Mouse (Mus musculus): Measurements from ENCODE around the gene Dag1. TPM values are rescaled to one million over a fixed set of nuclear protein-coding genes. Genes with fewer than 3 reads are reported as not detected.
"Not testable (repeated sequence)": the region's sequence is repeated elsewhere in the genome, so short reads cannot be mapped to it uniquely, and the experiment has no call there.

Gene Dag1
- polyA plus RNA-seq, 1 experiment = 116 TPM

DNA sequence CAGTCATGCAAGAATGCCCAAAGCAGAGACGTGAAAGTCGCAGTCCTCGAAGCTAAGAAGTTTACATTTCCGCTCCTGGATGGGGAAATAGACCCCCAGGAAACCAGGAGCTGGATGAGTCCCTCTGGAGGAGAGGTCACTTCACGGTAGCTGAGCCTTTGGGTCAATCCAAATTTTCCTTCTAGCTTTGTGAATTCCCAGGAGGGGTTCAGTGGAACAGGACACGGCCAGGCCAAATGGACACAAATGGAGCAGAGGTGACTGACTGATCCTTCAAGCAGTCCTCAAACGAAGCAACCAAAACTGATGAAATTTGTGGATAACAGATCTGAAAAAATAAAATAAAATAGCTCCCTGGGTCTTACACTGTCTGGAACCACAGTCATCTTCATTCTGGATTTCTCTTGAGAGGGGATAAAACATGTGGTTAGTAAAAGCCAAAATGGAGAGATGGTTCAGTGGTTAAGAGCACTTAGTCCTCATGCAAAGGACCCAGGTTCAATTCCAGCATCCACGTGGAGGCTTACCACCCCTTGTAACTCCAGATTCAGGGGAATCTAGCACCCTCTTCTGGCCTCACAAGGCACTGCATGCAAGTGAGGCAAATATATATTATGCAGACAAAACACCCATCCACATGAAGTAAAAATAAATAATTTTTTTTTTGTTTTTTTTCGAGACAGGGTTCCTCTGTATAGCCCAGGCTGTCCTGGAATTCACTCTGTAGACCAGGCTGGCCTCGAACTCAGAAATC is 15.1 kb upstream of the Dag1 start:
- no peak overlapping the region for H3K27ac ChIP-seq (ENCODE audit: insufficient read depth, low read length)
- TF ChIP-seq CTCF (IDR thresholded peaks at IDR 0.05; ENCODE audit: low read depth, low read length) (peak; percentile 66), EP300 (IDR thresholded peaks at IDR 0.05; ENCODE audit: insufficient read depth, low read depth, low read length) (no peak)
- no peaks in the 10 kb centered on the region for H3K9me3 ChIP-seq (replicated peaks; ENCODE audit: control insufficient read depth, insufficient read depth, low read length, poor library complexity, severe bottlenecking)
- H3K27me3 ChIP-seq (ENCODE audit: control insufficient read depth, insufficient read depth, low read length, poor library complexity, severe bottlenecking) = no peaks in the 10 kb centered on the region
- H3K4me3 ChIP-seq (ENCODE audit: low read depth, low read length) = no peak overlapping the region
- H3K9ac ChIP-seq (ENCODE audit: low read depth, poor library complexity, severe bottlenecking) = no peak overlapping the region
- H3K36me3 ChIP-seq (ENCODE audit: control insufficient read depth, insufficient read depth, low read length, poor library complexity, severe bottlenecking) = no peaks in the 10 kb centered on the region
- peaks cover 4% of the 10 kb centered on the region for H3K4me1 ChIP-seq (ENCODE audit: control insufficient read depth, insufficient read depth, low read length)

DNA sequence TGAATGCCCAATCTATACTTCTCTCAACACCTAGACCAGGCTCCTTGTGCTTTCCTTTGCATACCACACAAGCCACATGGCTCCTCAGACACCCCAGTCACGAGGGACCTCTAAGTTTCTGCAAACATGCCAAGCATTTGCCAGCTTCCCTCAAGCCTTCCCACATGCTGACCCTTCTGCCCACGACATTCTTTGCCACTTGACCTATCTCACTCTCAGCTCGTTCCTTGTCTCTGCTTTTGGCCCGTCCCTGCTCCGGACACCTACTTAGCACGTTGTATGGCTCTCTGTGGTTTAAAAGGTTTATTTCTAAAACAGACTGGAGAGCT is 11.5 kb upstream of the Dag1 start:
- Histone ChIP-seq H3K27ac (ENCODE audit: insufficient read depth, low read length) (no peak overlapping the region), H3K9me3 (replicated peaks; ENCODE audit: control insufficient read depth, insufficient read depth, low read length, poor library complexity, severe bottlenecking) (no peaks in the 10 kb centered on the region), H3K4me3 (ENCODE audit: low read depth, low read length) (no peak overlapping the region), H3K9ac (ENCODE audit: low read depth, poor library complexity, severe bottlenecking) (no peak overlapping the region), H3K27me3 (ENCODE audit: control insufficient read depth, insufficient read depth, low read length, poor library complexity, severe bottlenecking) (no peaks in the 10 kb centered on the region), H3K4me1 (ENCODE audit: control insufficient read depth, insufficient read depth, low read length) (peaks cover 7% of the 10 kb centered on the region), H3K36me3 (ENCODE audit: control insufficient read depth, insufficient read depth, low read length, poor library complexity, severe bottlenecking) (no peaks in the 10 kb centered on the region)
- TF ChIP-seq POLR2A (IDR thresholded peaks at IDR 0.05; ENCODE audit: insufficient read depth, low read length) = no peak
- no peak for TF ChIP-seq CTCF (IDR thresholded peaks at IDR 0.05; ENCODE audit: low read depth, low read length)
- no peak for TF ChIP-seq EP300 (IDR thresholded peaks at IDR 0.05; ENCODE audit: insufficient read depth, low read depth, low read length)

DNA sequence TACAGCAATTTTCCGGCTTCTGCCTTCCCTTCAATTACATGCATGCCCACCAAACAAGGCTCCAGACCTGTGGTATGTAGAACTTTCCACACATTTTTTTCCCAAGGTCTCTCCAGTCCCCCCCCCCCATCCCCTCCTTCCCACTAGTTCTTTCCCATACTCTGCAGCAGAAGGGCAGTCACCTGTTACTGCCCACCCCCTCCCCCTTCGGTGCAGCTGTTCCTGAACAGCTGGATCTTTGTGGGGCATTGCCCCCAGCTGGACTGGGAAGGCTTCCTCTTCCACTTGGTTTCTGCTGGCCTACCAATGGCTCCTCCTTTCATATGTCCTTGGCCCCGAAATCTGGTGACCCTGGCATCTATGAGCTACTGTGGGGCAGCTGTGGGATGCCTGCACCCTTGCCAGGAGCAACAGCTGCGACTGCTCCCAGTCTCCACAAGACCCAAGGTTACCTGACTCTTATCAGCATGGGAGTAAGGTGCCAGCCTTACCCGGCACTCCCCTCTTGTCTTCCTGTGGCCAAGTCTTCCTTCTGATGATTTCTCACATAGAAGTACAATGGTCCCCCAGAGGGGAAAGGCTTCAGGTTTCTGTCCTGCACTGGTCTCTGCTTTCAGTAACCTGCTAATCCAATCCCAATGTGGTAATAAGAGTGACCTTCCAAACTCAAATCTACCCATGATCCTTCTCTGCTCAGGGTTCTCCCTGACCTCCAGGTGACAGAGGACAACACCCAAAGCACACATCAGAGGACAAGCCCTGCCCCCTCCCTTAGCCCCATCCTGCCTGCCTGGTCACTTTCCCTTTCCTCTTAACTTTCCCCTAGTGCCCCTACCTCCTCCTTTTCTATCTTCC is 10.9 kb upstream of the Dag1 start:
- no peak overlapping the region for H3K27ac ChIP-seq (ENCODE audit: insufficient read depth, low read length)

DNA sequence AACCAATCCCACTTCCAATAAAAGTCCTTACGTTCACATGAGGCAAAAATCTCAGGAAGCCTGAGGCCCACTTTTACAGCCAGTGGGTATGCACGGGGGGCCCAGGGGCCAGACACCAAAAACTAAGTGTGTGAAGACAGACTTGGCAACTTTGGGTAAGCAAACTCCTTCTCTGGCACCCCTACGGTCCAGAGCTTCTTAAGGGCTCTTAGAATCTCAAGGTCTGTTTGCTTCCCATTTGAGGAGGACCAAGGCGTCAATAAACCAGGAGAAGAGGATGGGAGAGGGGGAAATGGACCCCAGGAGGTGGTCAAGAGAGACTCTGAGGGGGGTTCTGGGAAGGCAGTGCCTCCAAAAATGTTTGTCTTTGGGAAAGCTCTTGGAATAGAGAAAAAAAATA is 9.7 kb upstream of the Dag1 start:
- Histone ChIP-seq H3K36me3 (ENCODE audit: control insufficient read depth, insufficient read depth, low read length, poor library complexity, severe bottlenecking) (no peaks in the 10 kb centered on the region), H3K9me3 (replicated peaks; ENCODE audit: control insufficient read depth, insufficient read depth, low read length, poor library complexity, severe bottlenecking) (no peaks in the 10 kb centered on the region), H3K27ac (ENCODE audit: insufficient read depth, low read length) (no peak overlapping the region), H3K9ac (ENCODE audit: low read depth, poor library complexity, severe bottlenecking) (no peak overlapping the region), H3K4me3 (ENCODE audit: low read depth, low read length) (no peak overlapping the region), H3K4me1 (ENCODE audit: control insufficient read depth, insufficient read depth, low read length) (peaks cover 10% of the 10 kb centered on the region), H3K27me3 (ENCODE audit: control insufficient read depth, insufficient read depth, low read length, poor library complexity, severe bottlenecking) (no peaks in the 10 kb centered on the region)
- TF ChIP-seq CTCF (IDR thresholded peaks at IDR 0.05; ENCODE audit: low read depth, low read length) (no peak), EP300 (IDR thresholded peaks at IDR 0.05; ENCODE audit: insufficient read depth, low read depth, low read length) (no peak), POLR2A (IDR thresholded peaks at IDR 0.05; ENCODE audit: insufficient read depth, low read length) (no peak)

More for the DNA sequence above, 10.9 kb upstream of the Dag1 start:
- peaks cover 7% of the 10 kb centered on the region for H3K4me1 ChIP-seq (ENCODE audit: control insufficient read depth, insufficient read depth, low read length)
- no peak overlapping the region for H3K9ac ChIP-seq (ENCODE audit: low read depth, poor library complexity, severe bottlenecking)
- H3K36me3 ChIP-seq (ENCODE audit: control insufficient read depth, insufficient read depth, low read length, poor library complexity, severe bottlenecking) = no peaks in the 10 kb centered on the region
- no peak overlapping the region for H3K4me3 ChIP-seq (ENCODE audit: low read depth, low read length)
- no peak for TF ChIP-seq EP300 (IDR thresholded peaks at IDR 0.05; ENCODE audit: insufficient read depth, low read depth, low read length)
- TF ChIP-seq CTCF (IDR thresholded peaks at IDR 0.05; ENCODE audit: low read depth, low read length) = no peak
- no peaks in the 10 kb centered on the region for H3K27me3 ChIP-seq (ENCODE audit: control insufficient read depth, insufficient read depth, low read length, poor library complexity, severe bottlenecking)
- H3K9me3 ChIP-seq (replicated peaks; ENCODE audit: control insufficient read depth, insufficient read depth, low read length, poor library complexity, severe bottlenecking) = no peaks in the 10 kb centered on the region

DNA sequence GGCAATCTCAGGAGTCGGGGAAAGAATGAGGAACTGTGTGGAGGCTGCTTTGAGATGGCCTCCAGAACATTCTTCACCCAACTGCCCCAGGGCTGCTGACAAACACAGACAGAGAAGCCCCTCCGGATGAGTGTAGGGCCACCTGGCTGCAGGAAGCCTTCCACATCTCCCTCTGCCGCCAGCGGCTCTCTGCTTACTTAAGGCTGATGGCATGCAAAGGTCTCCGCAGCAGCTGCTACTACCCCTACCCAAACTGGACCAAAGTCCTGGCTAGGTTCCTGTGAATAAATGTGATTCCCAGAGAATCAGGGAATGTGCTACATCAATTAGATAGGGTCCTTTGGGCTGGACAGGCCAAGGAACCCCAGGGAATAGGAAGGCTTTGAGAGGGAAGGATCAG is 8.9 kb upstream of the Dag1 start:
- TF ChIP-seq EP300 (IDR thresholded peaks at IDR 0.05; ENCODE audit: insufficient read depth, low read depth, low read length) (no peak), CTCF (IDR thresholded peaks at IDR 0.05; ENCODE audit: low read depth, low read length) (no peak), POLR2A (IDR thresholded peaks at IDR 0.05; ENCODE audit: insufficient read depth, low read length) (no peak)
- no peak overlapping the region for H3K27ac ChIP-seq (ENCODE audit: insufficient read depth, low read length)
- H3K9ac ChIP-seq (ENCODE audit: low read depth, poor library complexity, severe bottlenecking) = no peak overlapping the region
- H3K4me3 ChIP-seq (ENCODE audit: low read depth, low read length) = no peak overlapping the region
- no peaks in the 10 kb centered on the region for H3K9me3 ChIP-seq (replicated peaks; ENCODE audit: control insufficient read depth, insufficient read depth, low read length, poor library complexity, severe bottlenecking)
- H3K27me3 ChIP-seq (ENCODE audit: control insufficient read depth, insufficient read depth, low read length, poor library complexity, severe bottlenecking) = no peaks in the 10 kb centered on the region
- no peaks in the 10 kb centered on the region for H3K36me3 ChIP-seq (ENCODE audit: control insufficient read depth, insufficient read depth, low read length, poor library complexity, severe bottlenecking)
- peaks cover 11% of the 10 kb centered on the region for H3K4me1 ChIP-seq (ENCODE audit: control insufficient read depth, insufficient read depth, low read length)

DNA sequence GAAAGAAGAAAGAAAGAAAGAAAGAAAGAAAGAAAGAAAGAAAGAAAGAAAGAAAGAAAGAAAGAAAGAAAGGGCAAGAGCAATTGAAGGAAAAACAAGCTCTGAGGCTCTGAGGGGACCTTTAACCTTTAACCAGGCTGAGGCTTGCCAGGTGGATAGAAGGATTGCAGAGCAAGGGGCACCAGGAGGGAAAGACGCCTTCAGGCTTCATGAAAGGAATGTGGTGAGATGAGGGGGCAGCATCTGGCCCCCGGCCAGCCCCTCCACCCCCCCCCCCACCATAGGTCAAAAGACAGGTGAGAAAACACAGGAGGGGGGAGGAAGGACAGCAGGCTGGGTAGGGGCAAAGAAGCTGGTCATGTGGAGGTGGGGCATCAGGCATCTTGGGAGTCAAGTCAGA is 8.2 kb upstream of the Dag1 start:
- no peak overlapping the region for H3K9ac ChIP-seq (ENCODE audit: low read depth, poor library complexity, severe bottlenecking)
- H3K36me3 ChIP-seq (ENCODE audit: control insufficient read depth, insufficient read depth, low read length, poor library complexity, severe bottlenecking) = no peaks in the 10 kb centered on the region
- no peak overlapping the region for H3K27ac ChIP-seq (ENCODE audit: insufficient read depth, low read length)
- H3K4me1 ChIP-seq (ENCODE audit: control insufficient read depth, insufficient read depth, low read length) = peaks cover 11% of the 10 kb centered on the region
- no peak overlapping the region for H3K4me3 ChIP-seq (ENCODE audit: low read depth, low read length)
- TF ChIP-seq EP300 (IDR thresholded peaks at IDR 0.05; ENCODE audit: insufficient read depth, low read depth, low read length) (no peak), CTCF (IDR thresholded peaks at IDR 0.05; ENCODE audit: low read depth, low read length) (no peak), POLR2A (IDR thresholded peaks at IDR 0.05; ENCODE audit: insufficient read depth, low read length) (no peak)
- H3K27me3 ChIP-seq (ENCODE audit: control insufficient read depth, insufficient read depth, low read length, poor library complexity, severe bottlenecking) = no peaks in the 10 kb centered on the region
- no peaks in the 10 kb centered on the region for H3K9me3 ChIP-seq (replicated peaks; ENCODE audit: control insufficient read depth, insufficient read depth, low read length, poor library complexity, severe bottlenecking)

DNA sequence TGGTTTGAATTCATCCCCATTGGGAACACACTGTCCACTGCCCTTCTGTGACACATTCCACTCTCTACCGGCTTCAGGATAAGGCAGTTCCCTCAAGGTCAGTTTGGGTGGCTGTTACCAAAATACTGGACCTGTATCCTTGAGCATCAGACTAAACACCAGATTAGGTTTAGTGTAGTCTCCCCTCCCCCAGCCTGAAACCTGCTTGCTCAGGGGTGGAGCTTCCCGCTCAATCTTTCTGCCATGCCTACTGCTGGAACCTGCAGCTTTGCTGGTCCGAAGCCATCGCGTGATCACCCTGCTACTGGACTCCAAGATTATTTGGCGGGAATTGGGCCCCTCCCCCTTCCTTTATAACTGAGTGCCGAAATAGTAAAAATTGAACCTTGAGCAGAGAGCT is 4.9 kb upstream of the Dag1 start:
- H3K27ac ChIP-seq (ENCODE audit: insufficient read depth, low read length); H3K4me1 ChIP-seq (ENCODE audit: control insufficient read depth, insufficient read depth, low read length); H3K27me3 ChIP-seq (ENCODE audit: control insufficient read depth, insufficient read depth, low read length, poor library complexity, severe bottlenecking); H3K4me3 ChIP-seq (ENCODE audit: low read depth, low read length); H3K9ac ChIP-seq (ENCODE audit: low read depth, poor library complexity, severe bottlenecking); H3K9me3 ChIP-seq (replicated peaks; ENCODE audit: control insufficient read depth, insufficient read depth, low read length, poor library complexity, severe bottlenecking); H3K36me3 ChIP-seq (ENCODE audit: control insufficient read depth, insufficient read depth, low read length, poor library complexity, severe bottlenecking): not testable (repeated sequence)
